23 mouse cellular contexts compared by ENCODE assay signal in the genomic region with DNA sequence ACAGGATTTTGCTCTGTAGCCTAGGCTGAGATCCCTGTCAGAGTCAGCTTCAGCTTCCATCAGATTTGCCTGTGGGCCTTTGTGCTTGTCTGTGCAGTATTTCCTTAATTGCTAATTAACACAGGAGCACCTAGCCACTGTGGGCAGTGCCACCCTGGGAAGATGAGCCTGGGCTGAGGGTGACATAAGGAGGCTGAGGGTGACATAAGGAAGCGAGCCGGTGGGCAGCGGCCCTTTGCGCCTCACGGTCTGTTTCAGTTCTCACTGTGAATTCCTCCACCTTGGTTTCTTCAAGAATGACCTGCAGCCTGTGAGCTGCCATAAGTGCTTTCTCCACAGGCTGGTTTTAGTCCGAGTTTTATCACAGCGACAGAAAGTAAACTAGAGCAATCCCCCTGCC. TPM values are rescaled to one million over a fixed set of nuclear protein-coding genes. Genes with fewer than 3 reads are reported as not detected.
DNase-seq lines count a peak whose midpoint lies in the region; ATAC-seq and TF ChIP-seq lines count a peak whose summit lies in the region.
"Had no signal": no experiment of that assay in that cellular context is flagged by ENCODE, and none has a peak within 500 bp of the region (broad histone marks: within the 10 kb centered on the region; RNA-seq: fewer than 3 reads in every experiment).

No protein-coding gene starts in this region.

- H3K4me2 ChIP-seq in lung, postnatal 0 days (replicated peaks; ENCODE audit: low read depth, low read length), result no peak overlapping the region
- H3K4me2 ChIP-seq: embryonic facial prominence, embryonic 13.5 days; embryonic facial prominence, embryonic 15.5 days; forebrain, embryonic 12.5 days had no signal

- no peaks in the 10 kb centered on the region for H3K9me3 ChIP-seq in lung, postnatal 0 days (ENCODE audit: low read length)
- no peaks in the 10 kb centered on the region for H3K9me3 ChIP-seq in embryonic facial prominence, embryonic 10.5 days
- H3K9me3 ChIP-seq: embryonic facial prominence, embryonic 13.5 days; embryonic facial prominence, embryonic 15.5 days; forebrain, embryonic 10.5 days; forebrain, embryonic 12.5 days; G1E had no signal

- no peaks in the 10 kb centered on the region for H3K4me1 ChIP-seq in lung, postnatal 0 days (ENCODE audit: insufficient read depth, low read depth, low read length)
- H3K4me1 ChIP-seq in embryonic facial prominence, embryonic 10.5 days, result peaks cover 14% of the 10 kb centered on the region
- H3K4me1 ChIP-seq: embryonic facial prominence, embryonic 15.5 days; forebrain, embryonic 12.5 days had no signal

- no peak overlapping the region for H3K4me3 ChIP-seq in lung, postnatal 0 days (ENCODE audit: low read depth, low read length)
- 0 out of 2 replicates have a peak overlapping the region, but pooled peaks have one; percentile 25 for H3K4me3 ChIP-seq in embryonic facial prominence, embryonic 10.5 days
- H3K4me3 ChIP-seq: embryonic facial prominence, embryonic 13.5 days; embryonic facial prominence, embryonic 15.5 days; erythroblast, embryonic 14.5 days; forebrain, embryonic 10.5 days; forebrain, embryonic 12.5 days had no signal

- DNase-seq in adrenal gland, postnatal 14 days, result peak; percentile 2
- no peak for DNase-seq in adrenal gland, postnatal 4 days (ENCODE audit: low spot score in 2 of 2)
- DNase-seq in lung, postnatal 0 days (ENCODE audit: low spot score), result peak; percentile 3
- no peak for DNase-seq in lung, postnatal 25 days (ENCODE audit: low spot score)
- DNase-seq in embryonic facial prominence, embryonic 10.5 days (ENCODE audit: low spot score), result no peak
- DNase-seq in layer of hippocampus, adult 18-20 months (ENCODE audit: low spot score in 2 of 2), result no peak
- DNase-seq: adrenal gland, adult 2 months; adrenal gland, postnatal 25 days; cerebellum, adult 11-12 months; cerebellum, adult 2 months; cerebellum, adult 9-10 months; cerebellum, postnatal 10 days had no signal

- TF ChIP-seq CTCF in lung, postnatal 0 days (IDR thresholded peaks at IDR 0.05), result no peak

- H3K36me3 ChIP-seq in lung, postnatal 0 days (ENCODE audit: insufficient read depth, low read length), result no peaks in the 10 kb centered on the region
- no peaks in the 10 kb centered on the region for H3K36me3 ChIP-seq in embryonic facial prominence, embryonic 10.5 days (replicated peaks)
- H3K36me3 ChIP-seq: embryonic facial prominence, embryonic 13.5 days; embryonic facial prominence, embryonic 15.5 days; forebrain, embryonic 10.5 days; forebrain, embryonic 12.5 days; G1E had no signal

- H3K27ac ChIP-seq in lung, postnatal 0 days (ENCODE audit: low read length), result no peak overlapping the region
- H3K27ac ChIP-seq in embryonic facial prominence, embryonic 10.5 days (replicated peaks), result no peak overlapping the region
- H3K27ac ChIP-seq: embryonic facial prominence, embryonic 13.5 days; embryonic facial prominence, embryonic 15.5 days; forebrain, embryonic 10.5 days; forebrain, embryonic 12.5 days had no signal

- no peaks in the 10 kb centered on the region for H3K27me3 ChIP-seq in lung, postnatal 0 days (replicated peaks; ENCODE audit: insufficient read depth, low read length)
- H3K27me3 ChIP-seq in embryonic facial prominence, embryonic 10.5 days (replicated peaks; ENCODE audit: low read depth, poor library complexity, severe bottlenecking), result no peaks in the 10 kb centered on the region
- H3K27me3 ChIP-seq: embryonic facial prominence, embryonic 13.5 days; embryonic facial prominence, embryonic 15.5 days; forebrain, embryonic 12.5 days; Patski had no signal

- no peak overlapping the region for H3K9ac ChIP-seq in lung, postnatal 0 days (replicated peaks; ENCODE audit: low read depth)
- H3K9ac ChIP-seq: embryonic facial prominence, embryonic 13.5 days; embryonic facial prominence, embryonic 15.5 days; forebrain, embryonic 12.5 days had no signal

- no peak for TF ChIP-seq EP300 in lung, postnatal 0 days (IDR thresholded peaks at IDR 0.05)

- ATAC-seq in lung, postnatal 0 days, result no peak
- no peak for ATAC-seq in megakaryocyte progenitor cell, adult 5-6 weeks (replicated peaks; ENCODE audit: poor library complexity)
- ATAC-seq: activated CD4-positive, CD25-positive, alpha-beta regulatory T cell, adult 4 months; forebrain, embryonic 14.5 days; forebrain, embryonic 16.5 days; Patski had no signal

- WGBS in lung, postnatal 0 days, result 72% methylated on average over 7 of the region's 7 CpGs
- WGBS in embryonic facial prominence, embryonic 10.5 days, result 86% methylated on average over 7 of the region's 7 CpGs

RNA-seq across cellular contexts. Expression of gene Vamp2, which starts 6.7 kb away (rescaled TPM):
- 111 and 139 TPM in 2 replicates for total RNA-seq in adrenal gland, postnatal 14 days (2021)
- 100 to 1,000 TPM; 208 to 226 TPM for total RNA-seq in adrenal gland, postnatal 4 days (2021)
- 45.0 and 50.6 TPM in 2 replicates for polyA plus RNA-seq in lung, postnatal 0 days (2015; fragmentation: Nextera tagmentation; extraction: Ambion mirVana)
- 60.9 and 70.0 TPM in 2 replicates for polyA plus RNA-seq in embryonic facial prominence, embryonic 10.5 days (2016; fragmentation: Nextera tagmentation; extraction: Ambion mirVana)
- total RNA-seq in megakaryocyte progenitor cell, adult 5-6 weeks (2015), result 36.6 and 41.2 TPM in 2 replicates
- total RNA-seq in megakaryocyte progenitor cell, adult 5-6 weeks (2017), result 8.2 and 12.8 TPM in 2 replicates
- total RNA-seq in layer of hippocampus, adult 18-20 months (2021), result 1,000 to 10,000 TPM in 1 of 2 experiments, 100 to 1,000 TPM in 1; 995 to 1,010 TPM

RNA-seq across cellular contexts. Expression of gene Tmem107, which starts 11.0 kb away (rescaled TPM):
- total RNA-seq in adrenal gland, postnatal 14 days (2021), result 12.0 and 12.3 TPM in 2 replicates
- 10 to 100 TPM; 20.6 TPM for total RNA-seq in adrenal gland, postnatal 4 days (2021)
- polyA plus RNA-seq in lung, postnatal 0 days (2015; fragmentation: Nextera tagmentation; extraction: Ambion mirVana), result 62.9 and 70.0 TPM in 2 replicates
- polyA plus RNA-seq in embryonic facial prominence, embryonic 10.5 days (2016; fragmentation: Nextera tagmentation; extraction: Ambion mirVana), result 41.0 and 44.5 TPM in 2 replicates
- total RNA-seq in megakaryocyte progenitor cell, adult 5-6 weeks (2015), result 18.6 and 23.4 TPM in 2 replicates
- total RNA-seq in megakaryocyte progenitor cell, adult 5-6 weeks (2017), result 23.9 and 40.6 TPM in 2 replicates
- 10 to 100 TPM; 15.2 to 21.0 TPM for total RNA-seq in layer of hippocampus, adult 18-20 months (2021)

RNA-seq across cellular contexts. Expression of gene Per1, which starts 13.4 kb away (rescaled TPM):
- total RNA-seq in adrenal gland, postnatal 14 days (2021), result 116 and 118 TPM in 2 replicates
- total RNA-seq in adrenal gland, postnatal 4 days (2021), result 100 to 1,000 TPM in 1 of 2 experiments, 10 to 100 TPM in 1; 99.4 to 130 TPM
- polyA plus RNA-seq in lung, postnatal 0 days (2015; fragmentation: Nextera tagmentation; extraction: Ambion mirVana), result 16.6 and 30.0 TPM in 2 replicates
- 6.1 and 7.3 TPM in 2 replicates for polyA plus RNA-seq in embryonic facial prominence, embryonic 10.5 days (2016; fragmentation: Nextera tagmentation; extraction: Ambion mirVana)
- 8.3 and 8.8 TPM in 2 replicates for total RNA-seq in megakaryocyte progenitor cell, adult 5-6 weeks (2015)
- total RNA-seq in megakaryocyte progenitor cell, adult 5-6 weeks (2017), result 4.0 and 4.8 TPM in 2 replicates
- total RNA-seq in layer of hippocampus, adult 18-20 months (2021), result 100 to 1,000 TPM in 1 of 2 experiments, 10 to 100 TPM in 1; 92.9 to 115 TPM

RNA-seq across cellular contexts. Expression of gene Borcs6, which starts 22.1 kb away (rescaled TPM):
- 19.2 and 20.6 TPM in 2 replicates for total RNA-seq in adrenal gland, postnatal 14 days (2021)
- 10 to 100 TPM; 24.3 to 26.0 TPM for total RNA-seq in adrenal gland, postnatal 4 days (2021)
- polyA plus RNA-seq in lung, postnatal 0 days (2015; fragmentation: Nextera tagmentation; extraction: Ambion mirVana), result 20.1 and 21.9 TPM in 2 replicates
- polyA plus RNA-seq in embryonic facial prominence, embryonic 10.5 days (2016; fragmentation: Nextera tagmentation; extraction: Ambion mirVana), result 5.3 and 5.9 TPM in 2 replicates
- total RNA-seq in megakaryocyte progenitor cell, adult 5-6 weeks (2015), result 6.2 and 7.6 TPM in 2 replicates
- 6.6 and 6.7 TPM in 2 replicates for total RNA-seq in megakaryocyte progenitor cell, adult 5-6 weeks (2017)
- total RNA-seq in layer of hippocampus, adult 18-20 months (2021), result 10 to 100 TPM; 32.9 to 36.4 TPM

RNA-seq across cellular contexts. Expression of gene Aurkb, which starts 36.2 kb away (rescaled TPM):
- 17.1 and 18.8 TPM in 2 replicates for total RNA-seq in adrenal gland, postnatal 14 days (2021)
- total RNA-seq in adrenal gland, postnatal 4 days (2021), result 10 to 100 TPM; 41.5 to 41.7 TPM
- polyA plus RNA-seq in lung, postnatal 0 days (2015; fragmentation: Nextera tagmentation; extraction: Ambion mirVana), result 6.5 and 9.1 TPM in 2 replicates
- 215 and 218 TPM in 2 replicates for polyA plus RNA-seq in embryonic facial prominence, embryonic 10.5 days (2016; fragmentation: Nextera tagmentation; extraction: Ambion mirVana)
- 100 and 103 TPM in 2 replicates for total RNA-seq in megakaryocyte progenitor cell, adult 5-6 weeks (2015)
- 103 and 128 TPM in 2 replicates for total RNA-seq in megakaryocyte progenitor cell, adult 5-6 weeks (2017)
- not detected for total RNA-seq in layer of hippocampus, adult 18-20 months (2021)

Comparison
In these comparisons a context has a peak if more than half of its experiments do, and no peak if none do; other contexts are left out.
1. DNase-seq: peak in adrenal gland, postnatal 14 days (single experiment) and lung, postnatal 0 days (single experiment); none in adrenal gland, postnatal 4 days (0 of 2), lung, postnatal 25 days (single experiment), embryonic facial prominence, embryonic 10.5 days (single experiment) and layer of hippocampus, adult 18-20 months (0 of 2).
2. RNA of gene Per1, which starts 13.4 kb away (total RNA-seq): 99.4 to 130 TPM in adrenal gland, postnatal 4 days, 116 to 118 TPM in adrenal gland, postnatal 14 days and 92.9 to 115 TPM in layer of hippocampus, adult 18-20 months; 4.0 to 8.8 TPM in megakaryocyte progenitor cell, adult 5-6 weeks; every median in the first group is over 4 times any median in the second.